Mouse (Mus musculus) kidney, adult 9 months (tissue): Measurements from ENCODE around the gene Ppox.
"Not testable (repeated sequence)": the region's sequence is repeated elsewhere in the genome, so short reads cannot be mapped to it uniquely, and the experiment has no call there.

Source experiments
- DNase-seq: peaks from one replicate; pipeline ENCODE4 v3.0.0; 2022

Gene Ppox

DNA sequence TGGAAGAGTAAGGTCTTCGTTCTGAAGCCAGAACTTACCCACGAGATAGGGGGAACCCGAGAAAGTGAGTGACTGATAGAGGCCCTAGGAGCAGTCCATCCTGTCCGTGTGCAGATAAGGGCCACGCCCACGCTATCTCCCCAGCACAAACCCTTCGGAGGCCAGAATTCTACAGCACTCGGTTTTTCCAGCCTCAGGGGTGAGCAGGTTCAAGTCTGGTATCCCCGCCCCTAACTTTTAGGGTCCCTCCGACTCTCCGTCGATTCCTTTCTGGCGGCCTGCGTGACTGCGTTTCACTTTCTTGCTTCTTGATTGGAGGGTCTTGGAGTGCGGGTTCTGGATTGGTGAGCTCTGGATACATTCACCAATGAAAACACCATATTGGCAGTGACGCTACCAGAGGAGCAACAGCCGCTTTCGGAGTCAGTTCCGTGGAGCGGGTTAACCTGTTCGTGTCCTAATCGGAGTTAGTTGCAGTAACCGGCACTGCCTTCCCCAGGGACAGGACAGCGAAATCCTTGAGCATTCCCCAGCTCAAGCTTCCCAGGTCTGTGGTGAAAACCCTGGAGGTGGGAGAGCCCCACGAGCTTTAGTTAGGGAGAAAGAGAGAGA is at the start of gene Ppox:
Gene Ppox, minus strand, starts transcription at position 271 of the 612 bp plus-strand sequence.
- peak; percentile 98 for DNase-seq

DNA sequence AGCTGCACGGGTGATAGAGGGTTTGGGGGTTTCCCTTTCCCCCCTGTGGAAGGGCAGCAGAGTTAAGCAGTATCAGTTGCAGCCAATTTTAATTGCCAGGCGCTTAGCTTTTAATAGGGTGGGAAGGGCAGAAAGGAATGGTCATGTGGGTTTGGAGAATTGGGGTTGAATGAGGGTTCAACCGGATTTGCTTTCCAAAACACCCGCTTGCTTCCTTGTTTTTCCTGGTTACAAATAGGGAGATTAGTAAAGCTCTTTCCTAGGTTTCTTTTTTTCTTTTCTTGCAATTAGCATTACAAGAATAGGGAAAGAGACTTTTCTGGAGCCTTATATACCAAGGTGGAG is 49.2 kb upstream of the Ppox start:
- peak; percentile 41 for DNase-seq

DNA sequence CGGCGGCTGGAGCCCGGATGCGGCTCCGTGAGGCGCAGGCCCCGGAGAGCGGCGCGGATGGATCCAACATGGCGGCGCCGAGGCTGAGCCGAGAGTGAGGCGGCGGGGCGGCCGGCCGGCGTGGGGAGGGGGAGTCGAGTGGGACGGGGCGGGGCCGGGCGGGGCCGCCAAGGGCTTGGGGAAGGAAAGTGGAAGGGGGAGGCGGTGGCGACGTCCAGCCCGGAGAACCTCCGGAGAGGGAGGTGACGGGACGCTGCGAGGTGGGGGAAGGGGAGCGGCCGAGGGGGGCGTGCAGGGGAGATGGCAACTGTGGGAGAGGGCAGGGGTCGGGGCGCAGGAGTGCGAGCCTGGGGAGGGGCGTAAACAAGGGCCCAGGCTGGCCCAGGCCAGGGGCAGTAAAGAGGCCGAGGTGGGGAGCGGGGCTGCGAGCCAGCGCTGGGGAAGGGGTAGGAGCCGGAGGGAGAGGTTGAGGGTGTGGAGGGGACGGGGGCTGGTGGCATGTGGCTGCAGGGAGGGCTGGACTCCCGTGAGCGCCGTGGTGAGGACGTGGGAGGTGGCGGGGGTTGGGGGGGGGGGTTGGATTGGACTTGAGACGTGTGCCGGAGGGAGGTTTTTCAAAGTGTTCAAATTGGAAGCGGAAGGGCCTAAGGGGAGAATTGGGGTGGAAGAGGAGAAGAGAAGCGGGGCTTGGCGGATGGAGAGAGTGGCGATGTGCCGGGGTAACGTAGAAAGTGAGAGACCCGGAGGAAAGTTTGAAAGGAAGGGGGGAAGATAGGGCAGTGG is 48.6 kb upstream of the Ppox start:
- DNase-seq: peak; percentile 36

GRCm38 (mm10) chr1:171328839-171329432 is 48.0 kb upstream of the Ppox start, which contains the start of gene Dedd:
TSS of gene Dedd (plus strand) at chr1:171329145.
- DNase-seq: peak; percentile 96

GRCm38 (mm10) chr1:171328244-171328643 is 47.3 kb upstream of the Ppox start:
- no peak for DNase-seq

DNA sequence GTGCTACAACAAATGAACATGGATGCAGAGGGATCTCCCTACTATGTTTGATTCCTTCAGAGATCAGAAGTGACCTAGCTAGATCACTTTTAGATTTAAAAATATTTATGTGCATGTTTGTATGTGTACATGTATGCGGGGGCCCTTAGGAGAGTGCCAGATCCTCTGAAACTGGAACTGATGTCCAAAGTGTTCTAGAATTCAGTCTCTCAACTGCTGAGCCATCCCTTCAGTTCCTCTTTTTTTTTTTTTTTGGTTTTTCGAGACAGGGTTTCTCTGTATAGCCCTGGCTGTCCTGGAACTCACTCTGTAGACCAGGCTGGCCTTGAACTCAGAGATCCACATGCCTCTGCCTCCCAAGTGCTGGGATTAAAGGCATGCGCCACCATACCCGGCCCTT is 45.6 kb upstream of the Ppox start:
- not testable (repeated sequence) for DNase-seq

DNA sequence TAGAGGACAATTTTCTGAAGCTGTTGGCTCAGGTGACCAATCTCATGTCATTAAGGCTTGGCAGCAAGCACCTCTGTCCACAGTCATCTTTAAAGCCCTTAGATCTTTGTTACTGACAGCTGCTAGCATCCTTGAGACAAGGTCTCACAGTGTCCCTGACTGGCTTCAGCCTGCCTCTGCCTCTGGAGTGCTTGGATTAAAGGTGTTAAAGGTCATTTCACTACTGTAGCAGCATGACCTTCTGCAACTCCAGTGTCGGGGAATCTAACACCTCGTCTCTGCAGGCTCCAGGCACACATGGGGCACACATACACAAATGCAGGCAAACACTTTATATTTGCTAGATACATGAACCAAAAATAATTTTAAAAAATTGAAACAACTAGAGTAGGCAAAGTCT is 44.6 kb upstream of the Ppox start:
- DNase-seq: no peak

- peak; percentile 56 for DNase-seq
Measured at GRCm38 (mm10) chr1:171322012-171322411, 41.0 kb upstream of the Ppox start.

DNA sequence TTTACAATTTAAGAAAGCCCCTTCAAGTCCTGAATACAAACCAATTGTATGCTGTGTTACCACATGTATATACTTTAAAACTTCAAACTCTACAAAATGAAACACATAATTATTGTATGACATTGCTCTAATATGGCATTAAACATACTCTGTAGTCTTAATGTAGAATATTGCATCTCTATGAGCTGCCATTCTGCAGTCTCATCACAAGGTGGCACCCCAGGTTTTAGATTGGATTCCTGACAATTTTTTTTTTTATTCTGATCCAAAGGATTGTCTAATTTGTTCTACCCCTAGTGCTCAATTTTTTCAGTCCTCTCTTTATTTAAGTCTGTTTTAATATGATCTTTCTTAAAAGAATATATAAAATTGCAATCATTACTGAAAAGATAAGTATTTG is 40.4 kb upstream of the Ppox start:
- peak; percentile 35 for DNase-seq

- no peak for DNase-seq
Measured at GRCm38 (mm10) chr1:171320151-171320550, 39.2 kb upstream of the Ppox start.

DNA sequence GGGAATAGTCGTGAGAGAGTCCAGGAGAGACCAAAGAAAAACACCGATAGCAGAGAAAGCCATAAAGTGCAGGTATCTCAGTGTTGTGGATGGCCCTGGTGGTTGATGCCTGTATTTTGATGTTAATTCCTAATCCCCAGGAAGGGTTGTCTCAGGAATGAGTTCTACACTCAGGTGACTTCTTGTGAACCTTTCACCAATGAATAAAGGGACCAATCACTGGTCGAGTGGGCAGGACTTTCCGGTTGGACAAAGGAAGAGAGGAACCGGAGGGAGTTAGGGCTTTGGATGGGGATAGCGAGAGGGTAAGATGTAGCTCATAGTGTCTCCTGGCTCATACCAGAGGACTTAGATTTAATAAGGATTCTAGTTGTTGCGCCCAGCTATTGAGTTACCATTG is 38.8 kb upstream of the Ppox start:
- peak; percentile 70 for DNase-seq

- DNase-seq: no peak
Measured at GRCm38 (mm10) chr1:171309321-171309720, 28.3 kb upstream of the Ppox start.

GRCm38 (mm10) chr1:171306157-171306556 is 25.2 kb upstream of the Ppox start:
- DNase-seq: not testable (repeated sequence)

- no peak for DNase-seq
Measured at GRCm38 (mm10) chr1:171298226-171298625, 17.2 kb upstream of the Ppox start.

- DNase-seq: no peak
Measured at GRCm38 (mm10) chr1:171295063-171295402, 14.0 kb upstream of the Ppox start.

- peak; percentile 92 for DNase-seq
Measured at GRCm38 (mm10) chr1:171294298-171295062, 13.5 kb upstream of the Ppox start, which contains the start of gene Ufc1. TSS of gene Ufc1 (minus strand) at chr1:171295024.

GRCm38 (mm10) chr1:171293906-171294297 is 12.9 kb upstream of the Ppox start:
- no peak for DNase-seq

GRCm38 (mm10) chr1:171293351-171293750 is 12.4 kb upstream of the Ppox start:
- peak; percentile 9 for DNase-seq

- peak; percentile 10 for DNase-seq
Measured at GRCm38 (mm10) chr1:171288328-171288727, 7.3 kb upstream of the Ppox start.

DNA sequence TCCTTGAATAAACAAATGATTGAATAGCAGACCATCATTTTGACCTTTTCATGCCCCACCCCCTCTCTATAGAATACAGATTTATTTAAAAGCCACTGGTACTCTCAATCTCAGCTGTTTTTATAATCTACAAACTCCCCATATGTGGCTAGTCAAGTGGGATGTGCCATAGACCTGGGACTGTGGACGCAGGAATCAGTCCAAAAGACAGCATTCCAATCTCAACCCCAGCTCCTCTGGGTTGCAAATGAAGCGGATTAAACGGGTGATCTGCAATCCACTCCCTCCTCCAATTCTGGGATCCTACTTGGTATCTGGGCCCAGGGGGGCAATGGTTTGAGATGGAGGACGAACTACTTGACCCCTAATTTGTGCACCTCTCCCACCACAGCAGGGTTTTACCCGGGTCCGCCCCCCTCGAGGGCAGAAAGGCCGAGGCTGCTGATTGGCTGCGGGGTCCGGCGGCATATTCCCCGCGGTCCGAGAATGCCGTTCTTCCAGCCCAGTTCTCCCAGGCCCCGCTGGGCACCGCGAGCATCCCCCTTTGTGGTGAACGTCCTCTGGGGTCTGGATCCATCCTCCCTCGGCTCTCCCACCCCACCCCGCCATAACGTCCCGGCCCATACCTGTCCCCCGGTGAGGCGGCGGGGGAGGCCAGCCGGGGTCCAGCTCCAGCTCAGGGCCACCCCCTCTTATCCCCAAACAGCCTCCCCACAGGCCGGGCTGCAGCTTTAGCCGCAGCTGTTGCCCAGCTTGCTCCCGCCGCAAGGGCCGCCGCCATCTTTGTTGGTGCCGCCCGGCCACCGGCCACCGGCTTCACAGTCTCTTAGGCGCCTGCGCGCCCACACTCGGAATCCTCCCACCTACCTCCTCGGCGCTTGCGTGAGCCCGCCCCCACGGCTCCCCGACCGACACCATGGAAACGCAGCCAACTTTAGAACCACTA is 6.4 kb upstream of the Ppox start, which contains the start of gene Usp21:
Gene Usp21, minus strand, starts transcription at position 856 of the 946 bp plus-strand sequence.
- DNase-seq: peak; percentile 96

DNA sequence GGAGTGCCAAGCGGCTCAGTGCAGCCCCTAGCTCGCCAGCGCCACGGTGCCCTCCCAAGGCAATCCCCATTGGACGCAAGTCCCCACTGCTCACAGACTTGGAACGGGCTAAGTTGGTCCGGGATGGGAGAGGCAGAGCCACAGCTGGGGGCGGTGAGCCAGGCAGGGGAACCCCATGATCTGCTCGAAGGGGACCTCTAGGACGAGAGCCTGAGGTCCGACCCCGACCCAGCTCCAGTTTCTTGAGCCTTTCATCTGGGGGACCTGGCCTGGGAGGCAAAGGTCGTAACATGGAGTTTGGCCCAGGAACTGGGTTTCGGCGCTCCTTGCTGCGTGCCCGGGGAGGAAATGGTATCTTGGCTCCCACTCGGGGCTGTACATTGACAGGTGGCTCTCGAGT is 5.5 kb upstream of the Ppox start:
- DNase-seq: peak; percentile 28
